ENCODE assay signal across 19 mouse cellular contexts in the genomic region with DNA sequence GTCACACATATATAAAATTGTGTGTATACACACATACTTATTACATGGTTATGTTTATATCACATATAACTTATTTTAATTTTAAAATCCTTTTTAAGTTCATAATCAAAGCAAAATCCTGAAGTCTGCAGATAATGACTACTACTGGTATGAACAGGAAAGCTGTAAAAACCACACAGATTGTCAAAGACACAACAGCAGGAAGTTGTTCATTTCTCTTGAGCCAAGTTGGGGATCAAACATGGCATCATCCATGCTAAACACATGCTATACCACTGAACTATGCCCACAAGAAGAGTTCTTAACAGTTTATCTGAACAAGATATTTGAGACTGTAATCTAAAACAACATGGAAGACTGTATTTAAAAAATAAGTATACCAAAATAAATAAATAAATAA.
DNase-seq lines count a peak whose midpoint lies in the region; ATAC-seq and TF ChIP-seq lines count a peak whose summit lies in the region.
"Had no signal": no experiment of that assay in that cellular context is flagged by ENCODE, and none has a peak within 500 bp of the region (broad histone marks: within the 10 kb centered on the region; RNA-seq: fewer than 3 reads in every experiment).

No protein-coding gene starts in this region.

- peak overlapping the region; percentile 61; the same call in 1 of the 2 replicates for H3K27ac ChIP-seq in layer of hippocampus, adult 2 months
- H3K27ac ChIP-seq: embryonic facial prominence, embryonic 10.5 days; embryonic facial prominence, embryonic 13.5 days; hindbrain, postnatal 0 days had no signal

- TF ChIP-seq CTCF in layer of hippocampus, adult 2 months (conservative IDR thresholded peaks at IDR 0.05) = no peak

- peak; percentile 64 for ATAC-seq in CD4-positive, CD25-positive, alpha-beta regulatory T cell, adult 4 months
- peak; percentile 50 for ATAC-seq in inflammation-experienced regulatory T-cells, adult 6 months
- ATAC-seq: activated CD4-positive, CD25-positive, alpha-beta regulatory T cell, adult 4 months; forebrain, embryonic 15.5 days; hindbrain, postnatal 0 days; intestine, postnatal 0 days had no signal

- no peak overlapping the region for H3K4me3 ChIP-seq in layer of hippocampus, adult 2 months
- H3K4me3 ChIP-seq: embryonic facial prominence, embryonic 10.5 days; embryonic facial prominence, embryonic 13.5 days; erythroblast, embryonic 14.5 days; forebrain, embryonic 12.5 days; forebrain, embryonic 15.5 days; heart, embryonic 12.5 days; heart, embryonic 15.5 days had no signal

- no peak for DNase-seq in layer of hippocampus, adult 2 months (ENCODE audit: low spot score in 2 of 2)
- DNase-seq in layer of hippocampus, adult 8-10 months (ENCODE audit: low spot score in 2 of 2) = no peak
- no peak for DNase-seq in embryo, embryonic 10 days (ENCODE audit: low spot score)
- DNase-seq in thymus, postnatal 25 days = no peak
- DNase-seq: gastrocnemius, postnatal 14 days; heart, adult 11 months; heart, postnatal 36 days had no signal
